Mouse (Mus musculus) liver, postnatal 0 days (tissue): ENCODE measurements around the gene Mat1a.

Source experiments
- CTCF ChIP-seq: sonication (generic); IDR thresholded peaks from 2 replicates; pipeline ENCODE4 v1.5.1; 2016; ENCODE audit warnings: antibody characterized with exemption, low read depth
- EP300 ChIP-seq: IDR thresholded peaks from 2 replicates; pipeline ENCODE4 v1.6.1; 2016; ENCODE audit warnings: antibody characterized with exemption, low read depth, mild to moderate bottlenecking

GRCm38 (mm10) chr14:41151220-41151898 lies 46.5 kb downstream of the Mat1a start, which contains the start of gene Mbl1:
- peak; percentile 43; the same call in 1 of the 2 replicates for TF ChIP-seq EP300
- TF ChIP-seq CTCF: no peak
